Mouse (Mus musculus): ENCODE data around the gene Rad17.

Rad17 gene

DNA sequence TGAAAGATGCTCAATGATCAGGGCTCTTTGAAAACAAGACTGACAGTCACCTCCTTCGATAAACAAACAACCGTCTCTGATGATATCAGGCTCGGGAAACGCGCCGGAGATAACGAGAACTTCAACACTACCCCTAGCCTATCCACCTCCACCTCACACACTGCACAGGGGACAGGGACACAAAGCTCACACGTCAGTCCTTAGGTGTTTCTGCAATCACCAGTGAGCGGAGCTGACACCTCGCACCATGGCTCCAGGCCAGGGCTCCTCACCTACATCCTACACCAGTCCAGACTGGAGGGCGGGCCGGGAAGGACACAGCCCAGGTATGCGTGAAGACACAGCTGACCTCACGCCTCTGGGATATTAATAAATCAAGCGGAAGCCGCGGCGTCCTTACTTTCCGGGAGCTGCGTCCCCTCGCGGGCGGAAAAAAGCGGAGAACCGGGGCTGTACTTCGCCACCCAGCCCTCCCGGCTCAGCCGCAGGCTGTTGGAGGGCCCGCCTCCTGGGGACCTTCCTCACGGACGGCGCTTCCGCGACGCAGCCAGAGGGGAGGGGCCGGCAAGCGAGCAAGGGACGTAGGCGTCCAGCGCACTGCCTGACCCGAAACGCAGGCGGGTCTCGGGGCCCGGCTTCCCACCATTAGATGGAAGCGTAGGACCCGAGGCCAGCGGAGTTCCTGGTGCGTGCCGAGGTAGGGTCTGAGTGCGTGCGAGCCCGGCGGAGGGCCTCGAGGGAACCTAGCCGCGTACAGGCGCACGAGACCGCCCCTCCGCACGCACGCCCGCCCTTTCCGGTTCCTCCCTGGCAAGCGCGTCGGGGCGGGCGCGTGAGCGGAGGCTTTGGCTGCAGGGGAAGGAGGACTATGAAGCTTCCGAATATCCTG is at the start of gene Rad17, which contains the start of gene Ak6:
Gene Rad17 (minus strand): TSS at position 502 of the 889 bp plus-strand sequence.
Gene Ak6 (plus strand): TSS at position 430 of the 889 bp plus-strand sequence.
- peak; percentile 70 for DNase-seq (ENCODE audit: extremely low read depth, low read depth)

DNA sequence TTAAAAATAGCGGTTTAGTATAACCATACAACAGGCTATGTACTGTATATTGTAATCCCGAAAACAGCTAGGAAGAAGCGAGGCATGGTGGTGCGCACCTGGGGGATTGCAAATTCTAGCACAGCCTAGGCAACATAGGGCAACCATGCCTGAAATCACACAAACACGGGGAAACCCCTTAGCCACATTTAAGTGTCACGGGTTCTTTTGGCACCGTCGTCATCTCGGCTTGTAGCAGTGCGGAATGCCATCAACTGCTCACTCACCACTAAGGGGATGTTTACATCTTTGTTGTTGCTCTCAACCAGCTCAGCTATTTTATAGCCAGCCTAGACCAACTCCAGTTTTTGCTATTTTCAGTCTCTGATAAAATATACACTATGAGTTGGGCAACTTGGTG is 48.0 kb upstream of the Rad17 start:
- DNase-seq (ENCODE audit: extremely low read depth, low read depth), result no peak

DNA sequence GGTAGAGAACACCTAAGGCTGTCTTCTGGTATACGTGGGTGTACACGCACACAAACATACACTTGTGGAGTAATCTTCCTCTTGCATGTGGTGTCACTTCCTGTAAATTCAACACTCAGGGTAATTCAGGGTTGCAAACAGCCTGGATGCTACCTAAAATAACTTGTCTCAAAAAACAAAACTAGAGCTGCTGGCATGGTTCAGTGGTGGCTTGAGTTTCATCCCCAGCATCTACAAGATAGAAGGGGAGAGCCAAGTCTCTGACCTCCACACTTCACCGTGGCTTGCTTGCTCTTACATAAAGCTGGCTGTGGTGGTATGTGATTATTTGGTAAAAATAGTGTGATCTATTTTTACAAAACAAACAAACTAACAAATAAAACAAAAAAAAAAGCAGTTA is 46.7 kb upstream of the Rad17 start:
- no peak for DNase-seq (ENCODE audit: extremely low read depth, low read depth)

DNA sequence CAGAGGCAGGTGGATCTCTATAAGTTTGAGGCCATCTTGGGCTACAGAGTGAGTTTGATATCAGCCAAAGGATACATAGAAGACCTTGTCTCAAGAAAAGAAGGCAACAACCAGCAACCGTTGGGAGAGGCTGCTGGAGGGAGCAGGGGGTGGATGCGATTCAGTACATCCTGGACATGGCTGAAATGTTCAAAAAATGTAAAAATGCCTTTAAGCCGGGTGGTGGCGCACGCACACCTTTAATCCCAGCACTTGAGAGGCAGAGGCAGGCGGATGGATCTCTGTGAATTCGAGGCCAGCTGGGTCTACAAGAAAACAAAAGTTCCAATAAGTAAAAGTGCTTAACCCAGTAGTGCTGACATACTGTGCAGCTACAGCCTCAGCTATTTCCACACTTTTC is 36.7 kb upstream of the Rad17 start:
- no peak for DNase-seq (ENCODE audit: extremely low read depth, low read depth)

DNA sequence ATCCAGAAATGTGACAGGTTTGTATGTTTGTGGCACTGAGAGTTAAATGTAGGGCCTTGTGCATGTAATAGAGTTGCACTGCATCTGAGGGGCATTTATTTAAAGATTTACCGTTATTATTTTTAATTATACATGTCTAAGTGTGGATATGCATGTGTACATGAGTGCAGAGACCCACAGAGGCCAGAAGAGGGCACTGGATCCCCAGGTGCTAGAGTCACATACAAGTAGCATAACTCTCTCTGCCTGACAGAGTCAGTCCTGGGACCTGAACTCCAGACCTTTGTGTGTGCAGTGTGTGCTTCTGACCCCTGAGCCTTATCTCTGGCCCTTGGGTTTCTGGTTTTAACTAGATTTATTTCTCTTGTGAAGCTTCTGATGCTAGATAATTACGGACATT is 33.5 kb upstream of the Rad17 start:
- peak; percentile 59 for DNase-seq (ENCODE audit: extremely low read depth, low read depth)

DNA sequence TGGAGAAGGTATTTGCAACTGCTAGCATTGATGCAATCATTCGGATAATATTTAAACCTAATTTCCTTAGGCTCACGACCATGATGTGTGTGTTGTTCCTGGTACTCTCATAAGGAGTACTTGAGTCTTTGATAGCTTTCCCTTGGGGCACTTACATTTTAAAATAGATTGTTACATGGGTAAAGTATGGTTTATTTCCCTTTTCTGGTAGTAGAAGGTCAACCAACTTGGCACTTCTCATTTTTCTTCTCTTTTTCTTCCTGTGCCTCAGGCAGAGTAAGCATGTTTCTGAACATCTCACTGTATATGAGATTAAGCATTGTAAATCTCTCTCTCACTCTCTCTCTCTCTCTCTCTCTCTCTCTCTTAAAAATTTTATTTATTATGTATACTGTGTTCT is 32.0 kb upstream of the Rad17 start:
- DNase-seq (ENCODE audit: extremely low read depth, low read depth), result peak; percentile 25

DNA sequence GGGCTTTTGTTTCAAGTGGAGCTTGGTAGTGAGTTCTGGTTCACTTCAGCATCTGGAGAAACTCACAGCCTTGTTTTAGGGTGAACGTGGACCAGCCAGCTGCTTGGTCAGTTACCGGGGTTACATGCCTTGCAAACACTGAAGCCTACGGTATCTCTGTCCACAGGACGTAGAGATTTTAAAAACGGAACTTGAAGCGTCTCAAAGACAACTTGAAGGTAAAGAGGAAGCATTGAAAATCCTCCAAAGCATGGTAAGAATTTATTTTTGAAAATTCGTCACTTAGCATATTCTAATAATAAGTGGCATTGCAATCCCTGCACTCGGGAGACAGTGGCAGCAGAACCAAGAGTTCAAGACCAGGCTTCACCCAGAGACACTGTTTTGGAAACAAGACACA is 30.8 kb upstream of the Rad17 start:
- no peak for DNase-seq (ENCODE audit: extremely low read depth, low read depth)

DNA sequence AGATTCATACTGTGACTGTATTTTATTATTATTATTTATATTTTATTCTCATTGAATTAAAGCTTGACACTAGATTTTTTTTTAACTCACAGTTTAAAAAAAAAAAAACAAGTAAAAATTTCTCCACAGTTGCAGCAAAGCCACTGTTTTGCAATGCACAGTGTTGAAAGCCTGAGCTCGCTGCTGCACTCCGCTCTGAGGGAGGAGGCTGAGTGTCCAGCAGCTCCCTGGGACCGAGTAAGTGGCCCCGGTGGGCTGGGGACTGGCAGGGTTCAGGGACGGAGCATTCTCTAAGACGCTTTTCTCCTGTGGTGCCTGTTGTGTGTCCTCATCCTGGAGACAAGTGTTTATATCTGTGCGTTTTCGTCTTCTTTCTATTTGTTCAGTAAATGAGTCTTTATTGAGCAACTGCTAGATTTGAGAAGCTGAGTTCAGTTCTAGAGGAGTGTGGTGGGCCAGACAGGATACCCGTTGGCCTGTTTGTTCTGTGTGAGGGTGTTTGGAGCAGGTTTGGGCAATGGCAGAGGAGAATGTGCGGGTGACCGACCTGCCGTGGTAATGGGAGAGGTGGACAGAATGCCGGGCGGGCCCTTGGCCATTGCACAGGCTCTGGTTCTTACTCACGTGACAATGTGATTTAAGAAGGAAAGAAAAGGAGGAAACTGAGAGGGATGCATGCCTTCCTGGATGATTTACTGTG is 25.2 kb upstream of the Rad17 start:
- no peak for DNase-seq (ENCODE audit: extremely low read depth, low read depth)

DNA sequence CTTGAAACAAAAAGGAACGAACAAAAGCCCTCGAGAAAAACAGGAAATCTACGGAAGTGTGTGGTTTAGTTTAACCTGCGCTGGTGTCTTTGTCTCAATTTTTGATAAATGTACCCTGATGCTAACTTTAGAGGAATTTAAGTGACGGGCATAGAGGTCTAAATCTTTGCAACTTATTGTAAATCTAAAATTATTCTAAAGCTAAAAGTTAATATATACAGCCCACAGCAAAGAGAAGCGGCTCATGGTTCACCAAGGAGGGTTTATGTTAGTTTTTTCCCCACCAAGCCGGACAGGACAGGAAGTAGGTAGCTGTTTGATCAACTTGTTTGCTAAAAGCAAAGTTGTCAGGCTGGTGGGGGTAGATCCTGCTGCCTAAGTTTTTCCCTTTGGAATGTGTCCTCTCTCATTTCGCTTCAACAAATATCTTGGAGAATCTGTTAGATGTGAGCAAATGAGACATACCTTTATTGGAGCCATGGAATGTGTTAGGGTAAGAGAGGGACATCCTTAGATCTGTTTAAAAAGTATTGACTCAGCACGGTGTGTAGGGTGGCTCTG is 19.4 kb upstream of the Rad17 start:
- no peak for DNase-seq (ENCODE audit: extremely low read depth, low read depth)

DNA sequence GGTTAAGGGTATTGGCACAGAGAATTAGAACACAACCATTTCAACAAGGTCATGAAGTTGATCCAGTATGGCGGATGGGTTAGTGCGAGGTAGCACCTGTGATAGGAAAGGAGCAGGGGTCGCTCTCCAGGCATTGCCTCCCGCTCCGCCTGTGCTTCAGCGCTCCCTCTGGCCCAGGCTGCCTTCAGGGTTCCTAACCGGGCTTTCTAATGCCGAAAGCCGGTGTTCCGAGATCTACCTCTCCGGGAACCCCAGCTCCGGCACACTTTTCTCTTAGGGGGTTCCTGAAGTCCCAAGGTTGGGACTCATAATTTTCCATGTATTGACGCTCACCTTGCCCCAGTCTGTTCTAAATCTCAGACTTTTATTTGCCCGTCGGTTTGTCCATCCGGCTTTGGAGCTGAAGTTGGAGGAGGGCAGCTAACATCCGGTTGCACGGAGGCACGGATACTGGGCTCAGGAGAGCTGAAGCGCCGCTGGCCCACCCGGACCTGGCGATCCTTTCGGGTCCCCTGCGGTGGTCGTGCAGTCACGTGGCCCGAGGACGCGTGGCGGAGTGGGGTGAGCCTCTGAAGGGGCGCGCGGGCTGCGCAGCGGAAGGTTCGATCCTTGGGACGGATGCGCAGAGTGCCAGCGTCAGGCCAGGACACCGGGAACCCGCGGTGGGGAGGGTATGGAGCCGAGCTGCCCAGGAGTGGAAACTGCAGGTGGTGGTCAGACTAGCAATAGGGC is 18.6 kb upstream of the Rad17 start, which contains the start of gene Ccdc125:
Gene Ccdc125 (plus strand): TSS at position 427 of the 732 bp plus-strand sequence.
- DNase-seq (ENCODE audit: extremely low read depth, low read depth), result no peak

DNA sequence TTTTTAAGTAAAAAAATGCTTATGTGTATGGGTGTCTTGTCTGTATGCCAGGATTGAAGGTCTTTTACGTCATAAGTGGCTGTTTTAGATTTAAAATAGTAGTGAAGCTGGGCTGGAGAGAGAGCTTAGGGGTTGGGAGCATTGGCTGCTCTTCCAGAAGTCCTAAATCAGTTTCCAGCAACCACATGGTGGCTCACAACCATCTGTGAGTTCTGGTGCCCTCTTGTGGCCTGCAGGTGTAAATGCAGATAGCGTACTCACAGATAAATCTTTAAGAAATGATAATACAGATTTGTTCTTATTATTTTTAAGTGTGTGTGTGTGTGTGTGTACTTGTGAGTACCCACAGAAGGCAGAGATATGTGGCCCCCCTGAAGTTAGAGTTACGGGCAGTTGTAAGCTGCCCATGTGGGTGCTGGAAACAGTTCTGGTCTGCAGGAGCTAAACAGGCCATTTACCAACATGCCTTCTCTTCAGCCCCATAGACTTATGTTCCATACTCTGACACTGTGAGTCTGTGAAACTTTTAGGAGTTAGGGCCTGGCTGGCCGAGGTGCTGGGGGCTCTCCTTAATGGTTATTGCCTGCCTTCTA is 9.1 kb upstream of the Rad17 start:
- DNase-seq (ENCODE audit: extremely low read depth, low read depth), result peak; percentile 43

DNA sequence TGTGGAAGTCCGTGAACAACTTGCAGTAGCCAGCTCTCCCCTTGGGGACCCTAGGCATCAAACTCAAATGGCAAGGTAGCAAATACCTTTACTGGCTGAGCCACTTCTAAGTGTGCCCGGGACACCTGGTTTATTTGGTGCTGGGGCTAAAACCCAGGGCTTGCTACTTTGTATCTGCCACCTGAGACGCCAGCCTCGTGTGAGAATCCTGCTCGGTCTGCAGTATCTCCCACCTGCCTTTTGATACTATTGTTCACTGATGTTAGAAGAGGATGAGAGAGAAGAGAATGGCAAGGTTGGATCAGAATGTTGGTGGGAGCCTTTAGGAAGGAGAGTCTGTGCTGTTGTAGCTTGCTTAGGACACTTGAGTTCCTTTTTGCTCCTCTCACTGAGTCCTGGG is 7.2 kb upstream of the Rad17 start:
- no peak for DNase-seq (ENCODE audit: extremely low read depth, low read depth)

DNA sequence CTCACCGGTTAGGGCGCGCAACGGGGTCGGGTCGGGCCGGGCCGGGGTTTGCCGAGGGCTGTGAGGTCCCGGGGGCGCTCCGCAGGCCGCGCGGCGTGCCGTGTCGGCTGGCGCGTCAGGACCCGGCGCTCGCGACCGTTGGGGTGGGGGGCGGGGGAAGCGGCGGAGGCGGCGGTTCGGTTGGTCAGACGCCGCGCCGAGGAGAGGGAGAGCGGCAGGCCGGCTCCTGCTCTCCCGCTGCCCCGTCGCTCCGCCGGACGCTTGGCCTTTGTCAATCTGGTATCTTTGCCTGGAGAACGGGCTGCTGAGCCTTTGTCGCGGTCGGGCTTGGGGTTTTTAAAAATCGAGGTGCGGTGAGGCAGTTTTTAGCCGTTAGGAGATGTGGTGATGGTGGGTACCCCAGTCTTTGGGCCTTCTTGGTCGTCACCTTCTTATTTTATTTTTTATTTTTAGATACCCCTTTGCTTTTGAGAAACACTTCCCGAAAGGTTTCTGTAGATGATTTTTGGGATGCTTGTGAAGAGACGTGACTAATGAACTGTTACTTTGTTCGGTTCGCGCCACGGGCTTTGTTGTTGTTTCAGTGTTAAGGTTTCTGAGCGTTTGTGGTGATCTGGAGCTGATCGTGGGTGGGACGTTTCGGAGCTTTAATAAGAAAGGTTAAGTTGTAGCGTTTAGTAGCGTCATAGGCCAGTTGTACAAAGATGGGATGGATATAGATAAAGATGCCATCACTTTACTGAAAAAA is 762 bp upstream of the Rad17 start, which contains the start of gene Taf9:
Gene Taf9 (plus strand): TSS at position 141 of the 748 bp plus-strand sequence.
- DNase-seq (ENCODE audit: extremely low read depth, low read depth), result no peak

DNA sequence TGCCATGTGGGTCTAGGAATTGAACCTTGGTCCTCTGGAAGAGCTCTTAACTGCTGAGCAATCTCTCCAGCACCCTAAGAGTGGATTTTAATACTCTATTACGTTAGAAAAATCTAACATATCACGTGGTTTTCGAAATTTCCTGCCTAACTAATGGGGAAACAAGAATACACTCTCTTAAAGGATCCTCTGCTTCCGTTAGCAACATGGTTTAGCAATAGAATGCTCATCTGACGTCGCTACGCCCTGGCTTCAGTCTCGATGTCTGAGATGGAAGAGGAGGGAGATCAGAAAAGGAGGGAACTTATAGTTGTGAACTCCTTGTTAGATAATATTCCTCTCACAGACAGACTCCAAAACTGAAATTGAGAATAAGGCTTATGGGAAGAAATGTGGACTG is 2.6 kb downstream of the Rad17 start:
- no peak for DNase-seq (ENCODE audit: extremely low read depth, low read depth)

DNA sequence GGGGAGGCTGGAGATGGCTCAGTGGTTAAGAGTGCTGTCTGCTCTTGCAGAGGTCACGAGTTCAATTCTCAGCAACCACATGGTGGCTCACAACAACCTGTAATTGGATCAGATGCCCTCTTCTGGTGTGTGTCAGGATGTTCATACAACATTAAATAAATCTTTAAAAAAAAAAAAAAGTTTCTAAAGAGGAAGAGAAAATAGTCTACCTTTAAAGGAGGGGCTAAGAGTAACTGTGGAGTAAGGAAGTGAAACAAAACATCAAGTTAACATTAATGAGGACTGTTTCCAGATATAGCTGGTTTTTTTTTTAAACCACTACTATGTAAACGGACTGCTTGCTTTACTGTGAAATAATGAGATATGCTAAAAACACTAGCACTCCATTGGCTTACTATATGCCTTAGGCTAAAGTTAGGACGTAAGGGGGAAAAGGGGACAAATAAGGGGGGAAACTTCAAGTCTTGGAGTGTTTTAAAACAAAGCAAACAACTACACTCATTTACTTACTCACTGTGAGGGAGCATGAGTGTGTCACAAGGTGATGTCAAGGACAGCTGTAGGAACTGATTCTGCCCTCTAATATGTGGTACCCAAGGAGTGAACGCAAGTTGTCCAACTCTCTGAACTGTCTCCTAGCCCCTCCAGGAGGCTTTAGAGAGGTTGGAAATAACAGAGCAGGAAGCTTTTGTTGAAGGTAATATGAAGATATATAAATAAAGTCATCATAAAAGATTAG is 8.2 kb downstream of the Rad17 start:
- no peak for DNase-seq (ENCODE audit: extremely low read depth, low read depth)

DNA sequence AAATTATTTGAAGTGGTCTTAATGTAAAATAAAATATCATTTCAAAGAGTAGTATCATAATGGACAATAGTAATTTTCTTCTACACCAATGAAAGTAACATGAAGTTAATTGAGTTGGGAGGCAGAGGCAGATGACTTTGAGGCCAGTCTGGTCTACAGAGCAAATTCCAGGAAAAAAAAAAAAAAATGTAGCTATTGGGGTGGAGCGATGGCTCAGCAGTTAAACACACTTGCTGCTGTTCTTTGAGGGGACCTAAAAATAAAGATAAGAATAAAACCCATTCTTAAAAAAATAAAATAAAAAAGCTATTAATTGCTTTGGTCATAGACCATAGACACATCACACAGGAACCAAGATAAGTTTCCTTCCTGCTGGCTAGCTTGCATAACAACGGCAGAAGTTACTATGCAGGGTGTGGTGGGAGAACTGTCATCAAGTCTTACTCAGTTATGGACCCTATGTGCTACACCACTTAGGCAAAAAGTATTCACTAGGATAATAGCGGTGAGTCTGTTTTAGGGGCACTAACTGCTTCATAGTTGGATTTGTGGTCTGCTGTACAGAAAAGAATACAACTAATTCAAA is 16.7 kb downstream of the Rad17 start:
- DNase-seq (ENCODE audit: extremely low read depth, low read depth), result peak; percentile 85

DNA sequence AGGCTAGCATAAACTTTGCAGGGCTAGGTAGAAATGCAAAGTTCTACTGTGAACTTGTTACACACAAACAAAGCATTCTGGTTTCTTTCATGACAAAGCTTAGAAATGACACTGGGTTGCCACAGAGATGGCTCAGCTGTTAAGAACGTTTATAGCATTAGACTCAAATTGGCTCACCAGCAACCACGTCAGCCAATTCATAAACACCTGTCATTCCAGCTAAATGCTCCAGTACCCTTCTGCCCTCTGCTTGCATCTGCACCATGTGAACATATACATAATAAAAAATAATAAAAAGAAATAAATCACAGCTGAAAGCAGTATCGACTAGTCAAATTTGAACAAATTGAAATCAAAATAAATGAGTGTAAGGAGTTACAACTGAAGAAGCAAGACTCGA is 28.6 kb downstream of the Rad17 start:
- DNase-seq (ENCODE audit: extremely low read depth, low read depth), result no peak

DNA sequence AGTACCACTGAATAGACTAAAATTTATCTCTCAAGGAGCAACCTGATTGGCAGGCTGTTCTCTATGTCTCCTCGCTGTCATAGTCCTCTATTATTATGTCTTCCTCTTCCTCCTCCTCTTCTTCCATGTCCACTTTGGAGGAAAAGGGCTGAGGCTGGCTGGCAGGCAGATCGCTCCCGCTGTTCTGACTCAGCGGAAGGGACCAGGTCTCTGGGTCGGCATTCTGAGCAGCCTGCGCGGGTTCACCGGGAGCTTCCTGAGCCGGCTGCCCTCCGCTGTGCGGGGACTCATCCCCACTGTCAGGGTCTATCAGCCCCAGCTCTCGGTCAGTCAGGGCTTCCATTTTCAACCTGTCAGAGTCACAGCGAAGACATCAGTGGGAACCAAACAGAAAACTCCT is 33.3 kb downstream of the Rad17 start:
- DNase-seq (ENCODE audit: extremely low read depth, low read depth), result no peak

All from MEL-GATA-1-ER (cell line).